Mouse (Mus musculus) layer of hippocampus, adult 2 months (tissue): ENCODE measurements at regions not wholly inside any gene's neighbourhood (a gene's known extent, or its start where the extent isn't known, plus 50 kb on each side); places are given as distances from the start of the nearest gene placed in this dataset.
A peak's percentile ranks its signal among the peaks of the same experiment; 100 is the strongest.

Experiments used
- DNase-seq, 2 experiments: peaks; one replicate each; pipeline ENCODE4 v3.0.0; 2022; ENCODE audit warnings: low spot score in 2 of 2
- H3K27ac ChIP-seq: fragments of 200-600 bp; 2 replicates; pipeline ENCODE4 v1.8.1; 2022
- H3K4me3 ChIP-seq: fragments of 200-600 bp; 2 replicates; pipeline ENCODE4 v1.8.1; 2022; ENCODE audit warnings: mild to moderate bottlenecking
- CTCF ChIP-seq: fragments of 200-600 bp; conservative IDR thresholded peaks from 2 replicates; pipeline ENCODE4 v1.8.1; 2022; ENCODE audit warnings: antibody characterized with exemption, mild to moderate bottlenecking, moderate library complexity

GRCm38 (mm10) chr13:51996163-51996562, 149.7 kb downstream of the Gadd45g start:
- Histone ChIP-seq H3K4me3 (no peak overlapping the region), H3K27ac (no peak overlapping the region)
- TF ChIP-seq CTCF = no peak
- DNase-seq = no peak

- H3K4me3 ChIP-seq = no peak overlapping the region
- TF ChIP-seq CTCF = no peak
- no peak overlapping the region for H3K27ac ChIP-seq
- DNase-seq = no peak
These were observed 152.1 kb downstream of the Gadd45g start for GRCm38 (mm10) chr13:51998542-51998941.

GRCm38 (mm10) chr13:52001811-52002210, 155.3 kb downstream of the Gadd45g start:
- H3K4me3 ChIP-seq = no peak overlapping the region
- no peak for DNase-seq
- TF ChIP-seq CTCF = no peak
- no peak overlapping the region for H3K27ac ChIP-seq

- H3K4me3 ChIP-seq = no peak overlapping the region
- H3K27ac ChIP-seq = no peak overlapping the region
- no peak for TF ChIP-seq CTCF
- no peak for DNase-seq
These were observed 157.6 kb downstream of the Gadd45g start for GRCm38 (mm10) chr13:52003946-52004539.

GRCm38 (mm10) chr13:52007585-52008395, 161.3 kb downstream of the Gadd45g start:
- no peak overlapping the region for H3K27ac ChIP-seq

GRCm38 (mm10) chr13:52009231-52009630, 162.8 kb downstream of the Gadd45g start:
- Histone ChIP-seq H3K27ac (no peak overlapping the region), H3K4me3 (no peak overlapping the region)
- no peak for DNase-seq
- TF ChIP-seq CTCF = no peak

More at GRCm38 (mm10) chr13:52007585-52008395, 161.3 kb downstream of the Gadd45g start:
- no peak for DNase-seq
- H3K4me3 ChIP-seq = no peak overlapping the region
- TF ChIP-seq CTCF = no peak

DNA sequence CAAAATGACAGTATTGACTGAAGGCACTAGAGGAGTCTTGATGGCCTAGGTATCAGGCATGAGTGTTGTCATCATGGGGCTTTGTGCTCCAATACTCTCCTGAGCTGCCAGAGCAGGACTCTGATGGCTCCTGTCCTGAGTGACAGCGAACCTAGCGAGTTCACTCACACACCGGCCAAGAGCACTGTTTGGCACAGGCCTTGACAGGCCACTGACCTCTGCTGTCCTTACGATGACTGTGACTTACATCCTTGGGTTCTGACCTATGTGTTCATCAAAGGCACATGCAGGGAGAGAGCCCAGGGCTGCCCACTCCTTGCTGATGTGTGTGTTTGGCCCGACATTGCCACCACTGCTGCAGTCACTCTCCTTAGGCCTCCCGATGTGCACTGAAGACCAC, 163.3 kb downstream of the Gadd45g start:
- no peak for DNase-seq
- Histone ChIP-seq H3K4me3 (no peak overlapping the region), H3K27ac (no peak overlapping the region)
- TF ChIP-seq CTCF = no peak

DNA sequence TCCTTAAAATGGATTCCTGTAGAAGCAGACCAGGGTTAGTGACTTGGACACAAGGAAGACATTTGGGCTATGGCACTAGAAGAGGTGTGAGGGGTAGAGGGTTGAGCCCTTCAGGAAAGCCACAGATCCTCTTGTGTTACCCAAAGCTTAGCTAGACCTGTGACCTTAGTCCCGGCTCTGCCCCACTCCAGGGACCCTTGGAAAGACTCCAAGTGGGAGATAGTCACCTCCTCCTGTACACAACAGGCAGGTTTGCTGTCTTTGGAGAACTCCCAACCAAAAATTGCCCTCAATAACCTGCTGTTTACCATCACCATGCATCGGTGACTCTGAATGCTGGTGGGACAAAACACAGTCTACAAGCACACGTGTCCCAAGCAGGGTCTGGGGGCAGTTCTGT, 164.5 kb downstream of the Gadd45g start:
- no peak for TF ChIP-seq CTCF
- no peak for DNase-seq
- no peak overlapping the region for H3K27ac ChIP-seq

DNA sequence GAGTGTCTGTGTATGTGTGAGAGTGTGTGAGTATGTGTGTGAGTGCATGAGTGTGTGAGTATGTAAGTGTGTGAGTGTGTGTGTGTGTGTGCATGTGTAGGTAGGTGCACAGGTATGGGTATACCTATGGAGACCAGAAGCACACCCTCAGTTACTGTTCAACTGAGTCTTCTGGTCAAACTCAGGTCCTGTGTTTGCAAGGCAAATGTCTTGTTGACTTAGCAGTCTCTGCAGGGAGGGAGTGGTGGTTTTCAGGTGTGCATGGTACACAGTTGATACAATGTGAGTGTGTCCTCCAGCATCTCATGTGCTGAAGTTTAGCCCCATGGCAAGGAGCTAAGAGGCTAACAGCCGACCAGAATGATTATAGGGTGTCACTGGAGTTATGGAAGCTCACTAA, 166.7 kb downstream of the Gadd45g start:
- no peak for DNase-seq
- no peak overlapping the region for H3K27ac ChIP-seq
- H3K4me3 ChIP-seq = no peak overlapping the region
- no peak for TF ChIP-seq CTCF

More for the DNA sequence above, 164.5 kb downstream of the Gadd45g start:
- H3K4me3 ChIP-seq = no peak overlapping the region

DNA sequence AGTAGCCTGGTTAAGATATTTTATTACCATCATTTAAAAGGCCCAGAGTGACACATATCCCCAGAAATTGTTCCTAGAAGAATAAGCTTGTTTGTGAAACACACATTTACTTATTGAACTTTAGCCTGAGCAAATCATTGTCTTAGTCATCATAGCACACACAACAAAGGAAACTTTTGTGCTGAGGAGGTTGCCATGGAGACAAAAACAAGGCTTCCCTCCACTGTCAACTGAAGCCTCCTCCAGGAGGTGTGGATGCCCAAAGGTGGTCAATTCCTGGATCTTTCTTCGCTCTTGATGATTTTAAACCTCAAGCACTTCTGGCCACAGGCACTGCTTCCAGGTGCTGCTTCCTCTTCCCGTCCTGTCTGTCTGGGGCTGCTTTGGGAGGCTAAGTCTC, 167.3 kb downstream of the Gadd45g start:
- H3K27ac ChIP-seq = no peak overlapping the region
- H3K4me3 ChIP-seq = no peak overlapping the region
- DNase-seq = no peak
- no peak for TF ChIP-seq CTCF

DNA sequence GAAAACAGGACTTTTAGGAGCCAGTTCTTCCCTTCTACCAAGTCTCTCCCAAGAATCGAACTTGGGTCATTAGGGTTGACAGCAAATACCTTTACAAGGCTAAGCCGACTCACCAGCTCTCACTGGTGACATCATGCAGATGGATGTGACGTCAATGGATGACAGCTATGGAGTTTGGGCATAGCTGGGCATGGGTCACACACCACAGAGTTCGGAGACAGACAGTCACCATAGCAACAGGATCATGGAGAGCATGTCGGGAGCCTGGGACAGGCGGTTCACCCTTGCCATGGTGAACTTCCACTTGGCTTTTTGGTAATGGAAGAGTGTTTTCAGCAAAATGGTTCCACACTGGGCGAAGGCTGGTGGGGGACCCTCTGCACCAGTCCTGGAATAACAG, 168.1 kb downstream of the Gadd45g start:
- TF ChIP-seq CTCF = no peak
- no peak overlapping the region for H3K27ac ChIP-seq
- H3K4me3 ChIP-seq = no peak overlapping the region

GRCm38 (mm10) chr13:52015066-52015465, 168.6 kb downstream of the Gadd45g start:
- no peak overlapping the region for H3K27ac ChIP-seq
- no peak for DNase-seq
- H3K4me3 ChIP-seq = no peak overlapping the region
- TF ChIP-seq CTCF = 0 out of 2 replicates have a peak, but pooled peaks have one; percentile 4

More for the DNA sequence above, 168.1 kb downstream of the Gadd45g start:
- DNase-seq = no peak

GRCm38 (mm10) chr13:52015496-52015895, 169.0 kb downstream of the Gadd45g start:
- no peak for DNase-seq
- H3K4me3 ChIP-seq = no peak overlapping the region
- no peak overlapping the region for H3K27ac ChIP-seq
- TF ChIP-seq CTCF = no peak
